Mouse (Mus musculus): ENCODE measurements around the gene Camk1. TPM values are rescaled to one million over a fixed set of nuclear protein-coding genes. Genes with fewer than 3 reads are reported as not detected.
"Not testable (repeated sequence)": the region's sequence is repeated elsewhere in the genome, so short reads cannot be mapped to it uniquely, and the experiment has no call there.

Camk1 gene
- total RNA-seq, 2 experiments from 2014 or later: 15.2 to 16.6 TPM

DNA sequence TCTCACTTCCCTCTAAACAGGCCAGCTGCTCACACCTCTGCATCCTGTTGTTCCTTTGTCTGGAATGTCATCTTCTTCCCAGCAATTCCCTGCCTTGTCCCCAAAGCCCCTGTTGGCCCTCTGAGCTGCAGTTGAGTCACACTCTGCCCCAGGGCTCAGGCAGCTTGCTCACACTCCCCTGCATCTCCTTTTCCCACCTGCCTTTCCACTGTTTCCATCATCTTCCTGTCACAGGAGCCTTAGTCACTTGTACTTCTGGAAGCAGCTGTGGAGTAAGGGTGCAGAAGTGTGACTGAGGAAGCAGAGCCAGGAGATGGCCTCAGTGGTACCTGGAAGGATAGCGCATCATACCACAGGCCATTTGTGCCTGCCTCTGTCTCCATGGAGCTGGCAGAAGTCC, 18.5 kb upstream of the Camk1 start:
- no peak for ATAC-seq (replicated peaks; ENCODE audit: poor library complexity)

DNA sequence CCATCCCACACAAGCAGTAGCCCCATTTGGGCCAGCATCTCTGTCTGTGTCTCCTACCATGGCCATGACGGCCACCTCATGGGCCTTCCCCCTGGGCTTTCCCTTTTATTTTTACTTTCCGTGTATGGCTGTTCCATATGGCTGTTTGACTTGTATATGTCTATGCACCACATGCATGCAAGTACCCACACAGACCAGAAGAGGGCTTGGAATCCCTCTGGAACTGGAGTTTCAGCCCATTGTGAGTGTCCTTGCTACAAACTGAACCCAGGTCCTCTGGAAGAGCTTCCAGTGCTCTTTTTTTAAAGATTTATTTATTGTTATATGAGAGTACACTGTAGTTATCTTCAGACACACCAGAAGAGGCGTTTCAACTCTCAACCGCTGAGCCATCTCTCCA, 17.7 kb upstream of the Camk1 start:
- no peak for ATAC-seq (replicated peaks; ENCODE audit: poor library complexity)

DNA sequence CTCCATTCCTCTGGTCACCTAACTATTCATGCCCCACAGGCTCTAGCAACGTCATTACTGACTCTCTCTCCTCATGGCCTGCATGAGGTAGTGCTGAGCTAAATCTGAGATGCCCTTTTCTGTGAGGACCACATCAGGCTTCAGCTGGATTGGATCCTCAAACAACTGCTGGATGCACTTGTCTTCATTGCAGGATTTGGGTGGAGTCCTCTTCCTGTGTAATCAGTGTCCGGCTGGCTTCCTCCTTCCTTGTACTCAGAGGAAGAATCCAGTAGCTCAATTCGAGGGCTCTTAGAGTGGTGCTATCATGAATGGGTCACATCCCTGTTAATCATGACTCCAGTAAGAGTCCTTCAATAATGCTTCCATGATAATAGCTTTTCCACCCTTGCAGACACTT, 9.9 kb upstream of the Camk1 start:
- no peak for ATAC-seq (replicated peaks; ENCODE audit: poor library complexity)

DNA sequence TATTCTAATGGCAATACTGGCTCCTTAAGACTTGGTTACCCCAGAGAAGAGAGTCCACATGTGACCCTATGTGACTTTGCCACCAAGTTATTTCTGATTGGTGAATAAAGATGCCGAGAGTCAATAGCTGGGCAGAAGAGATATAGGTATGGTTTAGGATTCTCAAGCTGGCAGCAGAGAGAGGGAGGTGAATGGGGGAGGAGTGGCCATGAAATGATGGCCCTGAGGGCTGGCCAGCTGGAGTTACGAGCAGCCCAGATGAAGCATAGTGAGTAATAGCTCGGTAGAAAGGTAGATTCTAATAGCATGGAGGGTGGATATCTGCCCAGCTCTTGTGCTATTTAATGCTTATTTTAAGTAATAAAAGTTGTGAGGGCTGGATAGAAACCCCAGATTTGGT, 9.0 kb upstream of the Camk1 start:
- no peak for ATAC-seq (replicated peaks; ENCODE audit: poor library complexity)

DNA sequence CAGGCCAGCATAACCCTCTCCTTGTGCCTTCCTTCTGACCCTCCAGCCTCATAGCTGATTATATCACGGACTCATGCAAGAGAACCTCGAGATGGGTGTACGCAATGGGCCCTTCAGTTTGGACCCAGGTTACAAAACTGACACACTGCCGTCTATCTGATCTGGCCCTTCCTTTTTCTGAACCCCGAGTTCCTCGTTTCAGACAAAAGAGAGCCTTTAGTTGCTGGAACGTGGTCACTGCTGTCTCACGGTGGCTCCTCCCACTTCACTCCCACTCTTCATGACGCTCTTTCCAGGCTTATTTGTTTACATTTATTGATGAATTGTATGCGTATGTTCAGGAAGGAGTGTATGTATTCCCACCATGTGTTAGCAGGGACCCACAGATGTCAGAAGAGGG, 7.9 kb upstream of the Camk1 start:
- peak; percentile 83 for ATAC-seq (replicated peaks; ENCODE audit: poor library complexity)

DNA sequence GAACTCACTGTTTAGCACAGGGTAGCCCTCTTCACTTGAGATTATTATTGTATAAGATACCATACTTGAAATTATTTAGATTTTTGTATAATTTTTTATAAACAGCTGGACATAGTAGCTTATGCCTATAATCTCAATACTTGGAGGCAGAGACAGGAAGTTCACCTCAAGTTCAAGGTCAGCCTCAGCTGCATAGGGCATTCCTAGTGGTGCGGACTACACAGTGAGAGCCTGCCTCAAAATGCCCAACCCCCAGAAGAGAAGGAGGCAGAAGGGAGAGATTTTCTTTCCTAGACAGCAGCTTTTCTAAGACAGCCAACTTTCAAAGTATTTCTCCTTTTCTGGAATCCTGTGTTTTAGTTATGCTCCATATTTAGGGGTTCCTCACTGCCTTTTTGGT, 7.4 kb upstream of the Camk1 start:
- ATAC-seq (replicated peaks; ENCODE audit: poor library complexity): no peak

DNA sequence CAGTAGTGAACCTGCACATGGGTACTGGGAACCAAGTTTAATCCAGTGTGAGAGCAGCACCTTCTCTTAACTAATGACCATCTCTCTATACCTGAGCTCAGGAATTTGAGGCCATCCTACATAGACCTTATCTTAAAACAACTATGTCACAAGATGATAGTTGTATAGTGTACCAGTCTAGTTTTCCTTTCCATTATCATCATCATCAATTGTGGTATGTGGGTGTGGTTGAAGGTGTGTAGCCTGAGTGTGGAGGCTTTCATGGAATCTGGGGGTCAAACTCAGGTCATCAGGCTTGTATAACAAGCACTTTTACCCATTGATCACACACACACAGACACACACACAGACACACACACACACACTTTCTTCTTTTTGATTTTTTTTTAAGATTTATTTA, 6.8 kb upstream of the Camk1 start:
- no peak for ATAC-seq (replicated peaks; ENCODE audit: poor library complexity)

DNA sequence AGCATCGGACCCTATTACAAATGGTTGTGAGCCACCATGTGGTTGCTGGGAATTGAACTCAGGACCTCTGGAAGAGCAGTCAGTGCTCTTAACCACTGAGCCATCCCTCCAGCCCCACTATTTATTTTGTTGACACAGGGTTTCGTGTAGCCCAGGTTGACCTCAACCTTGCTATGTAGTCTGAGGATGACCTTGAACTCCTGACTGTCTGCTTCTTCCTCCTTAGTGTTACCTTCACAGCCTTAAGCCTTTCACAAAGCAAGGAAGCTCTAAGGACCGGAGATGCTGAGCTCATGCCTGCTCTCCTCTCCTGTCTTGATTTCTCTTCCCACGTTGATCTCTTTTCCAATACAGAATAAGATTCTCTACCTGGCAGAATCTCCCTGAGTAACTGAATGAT, 3.1 kb upstream of the Camk1 start:
- ATAC-seq (replicated peaks; ENCODE audit: poor library complexity): no peak

DNA sequence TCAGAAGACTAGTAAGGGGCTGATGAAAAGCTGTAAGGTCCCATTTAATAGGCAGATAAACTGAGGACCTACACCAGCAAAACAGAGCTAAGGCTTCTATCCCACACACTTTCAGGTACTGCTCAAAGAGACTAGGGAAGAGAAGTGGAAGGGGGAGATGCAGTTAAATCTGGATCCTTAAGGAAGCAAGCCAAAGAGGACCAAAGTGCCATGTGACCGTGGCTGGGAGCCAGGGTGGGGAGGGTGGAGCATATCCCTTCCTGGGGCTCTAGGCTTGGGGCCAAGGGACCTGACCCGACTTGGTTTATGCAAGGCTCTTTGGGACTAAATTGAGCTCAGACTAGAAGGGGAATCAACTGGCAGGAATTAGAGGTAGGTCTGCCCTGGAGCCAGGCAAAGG, 537 bp upstream of the Camk1 start:
- ATAC-seq (replicated peaks; ENCODE audit: poor library complexity): no peak

DNA sequence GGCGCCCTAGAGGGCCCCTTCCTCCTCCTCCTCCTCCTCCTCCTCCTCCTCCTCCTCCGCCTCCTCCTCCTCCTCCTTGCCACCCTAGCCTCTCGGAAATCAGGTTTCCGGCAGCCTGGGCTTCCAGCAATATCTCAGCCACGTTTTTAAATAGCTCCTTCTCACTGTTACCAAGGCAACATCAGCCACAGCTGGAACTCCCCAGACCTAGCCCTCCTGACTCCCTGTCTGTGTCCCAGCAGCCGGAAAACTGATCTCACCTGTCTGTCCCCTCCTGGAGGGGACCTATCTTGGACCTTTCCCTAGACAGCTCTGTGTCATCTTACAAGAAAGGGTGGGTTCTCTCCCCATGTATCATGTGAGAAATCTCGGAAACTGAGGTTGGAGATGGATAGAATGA, 1.5 kb downstream of the Camk1 start:
- ATAC-seq (replicated peaks; ENCODE audit: poor library complexity): no peak

DNA sequence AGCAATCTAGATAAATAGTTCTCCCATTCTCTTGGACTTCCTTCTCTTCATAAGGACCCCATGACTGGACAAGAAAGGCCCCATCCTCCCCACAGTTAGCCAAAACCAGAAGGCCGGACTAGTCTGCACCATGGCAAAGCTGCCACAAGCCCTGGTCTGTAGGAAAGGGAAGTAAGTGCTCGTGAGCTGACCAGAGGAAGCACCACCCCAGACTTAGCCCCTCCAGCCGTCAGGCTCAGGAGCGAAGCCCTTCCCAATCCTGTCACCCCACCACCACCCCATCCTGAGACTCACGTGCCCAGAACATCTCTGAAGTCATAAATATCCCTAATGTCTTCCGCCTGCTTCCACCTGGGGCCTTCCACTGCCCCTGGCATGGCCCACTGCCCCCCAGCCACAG, 2.2 kb downstream of the Camk1 start:
- ATAC-seq (replicated peaks; ENCODE audit: poor library complexity): peak; percentile 59

DNA sequence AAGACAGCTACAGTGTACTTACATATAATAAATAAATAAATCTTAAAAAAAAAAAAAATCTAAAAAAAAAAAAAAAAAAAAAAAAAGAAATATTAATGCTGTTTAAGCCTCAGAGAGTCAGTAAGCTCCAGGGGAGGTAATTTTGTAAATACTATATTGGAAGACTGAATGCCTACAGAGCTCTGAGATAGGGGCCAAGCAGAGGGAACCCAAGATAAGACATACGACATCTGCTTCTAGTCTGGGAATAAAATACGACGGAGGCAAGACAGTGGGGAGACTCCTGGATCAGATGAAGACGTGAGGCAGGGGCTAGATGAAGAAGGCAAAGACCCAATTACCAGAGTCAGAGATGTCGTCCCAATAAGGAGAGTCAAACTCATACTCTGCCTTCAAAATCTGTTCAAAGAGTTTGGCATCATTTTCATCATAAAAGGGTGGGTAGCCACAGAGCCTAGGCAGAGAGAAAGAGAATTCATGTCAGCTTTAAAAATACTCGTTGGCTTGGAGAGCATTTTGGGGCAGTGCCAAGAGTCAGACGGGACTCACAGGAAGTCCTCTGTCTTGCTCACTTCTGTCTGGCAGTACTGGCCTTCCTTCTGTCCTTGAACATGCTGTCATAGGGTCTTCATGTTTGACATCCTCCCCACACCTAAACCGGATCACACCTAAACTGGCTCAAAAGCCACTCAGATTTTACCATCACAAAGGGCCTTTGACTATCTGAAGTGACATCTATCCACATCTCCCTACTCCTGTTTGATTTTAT, 6.7 kb downstream of the Camk1 start:
- ATAC-seq (replicated peaks; ENCODE audit: poor library complexity): no peak

DNA sequence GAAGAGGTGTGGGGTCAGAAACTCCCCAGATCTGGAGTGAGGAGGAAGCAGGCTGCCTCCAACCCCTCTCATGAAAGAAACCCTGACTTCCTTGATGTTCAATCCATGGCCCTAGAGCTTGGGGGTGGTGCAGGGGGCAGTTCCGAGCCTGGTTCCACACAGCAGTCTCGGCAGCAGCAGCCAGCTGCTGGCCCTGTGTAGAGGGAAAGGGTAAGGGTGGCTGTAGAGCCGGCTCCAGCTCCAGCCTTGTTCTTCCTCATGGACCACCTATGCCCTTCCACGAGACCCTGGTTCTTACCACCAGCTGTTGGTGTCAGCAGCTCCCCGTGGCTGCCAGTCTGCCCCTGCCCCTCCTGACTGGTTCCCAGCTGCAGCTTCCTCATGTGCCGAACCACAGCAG, 9.6 kb downstream of the Camk1 start:
- ATAC-seq (replicated peaks; ENCODE audit: poor library complexity): no peak

DNA sequence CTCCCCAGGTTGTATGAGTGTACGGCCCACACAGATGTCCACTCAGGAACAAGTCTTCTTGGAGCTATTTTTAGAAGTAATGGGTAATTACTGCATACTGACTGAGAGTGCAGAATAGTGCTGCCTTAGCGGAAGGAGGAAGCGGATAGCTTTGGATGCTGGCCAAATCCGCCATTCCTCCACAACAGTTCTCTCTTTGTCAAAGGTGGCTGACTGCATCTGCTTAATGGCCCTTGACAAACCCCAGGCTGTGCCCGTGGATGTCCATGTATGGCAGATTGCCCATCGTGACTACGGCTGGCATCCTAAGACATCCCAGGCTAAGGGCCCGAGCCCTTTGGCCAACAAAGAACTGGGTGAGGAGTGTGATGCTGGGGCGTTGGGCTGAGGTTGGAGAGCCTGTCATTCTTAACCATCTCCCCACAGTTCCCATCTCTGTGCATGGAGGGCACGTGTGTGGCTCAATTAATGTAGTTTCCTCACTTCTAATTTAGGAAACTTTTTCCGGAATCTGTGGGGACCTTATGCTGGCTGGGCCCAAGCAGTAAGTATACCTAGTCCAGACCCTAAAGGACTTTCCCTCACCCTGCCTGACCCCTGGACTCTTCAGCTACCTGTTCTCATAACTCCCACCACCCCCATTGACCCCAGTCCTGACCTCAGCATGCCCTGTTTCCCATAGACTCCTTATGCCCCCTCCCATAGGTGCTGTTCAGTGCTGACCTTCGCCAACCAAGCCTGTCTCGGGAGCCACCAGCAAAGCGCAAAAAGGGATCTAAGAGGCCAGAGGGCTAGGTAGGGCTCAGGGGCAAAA, 10.4 kb downstream of the Camk1 start:
- no peak for ATAC-seq (replicated peaks; ENCODE audit: poor library complexity)

DNA sequence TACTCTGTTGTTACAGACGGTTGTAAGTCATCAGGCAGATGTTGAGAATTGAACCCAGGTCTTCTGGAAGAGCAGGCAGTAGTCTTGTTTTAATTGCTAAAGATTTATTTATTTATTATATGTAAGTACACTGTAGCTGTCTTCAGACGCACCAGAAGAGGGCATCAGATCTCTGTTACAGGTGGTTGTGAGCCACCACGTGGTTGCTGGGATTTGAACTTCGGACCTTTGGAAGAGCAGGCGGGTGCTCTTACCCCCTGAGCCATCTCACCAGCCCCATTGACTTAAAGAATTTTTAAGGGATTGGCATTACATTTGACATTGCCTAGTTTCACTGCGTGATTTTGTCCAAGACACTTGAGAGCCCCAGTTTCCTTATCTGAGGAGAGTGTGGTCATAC, 11.1 kb downstream of the Camk1 start:
- not testable (repeated sequence) for ATAC-seq (replicated peaks; ENCODE audit: poor library complexity)

DNA sequence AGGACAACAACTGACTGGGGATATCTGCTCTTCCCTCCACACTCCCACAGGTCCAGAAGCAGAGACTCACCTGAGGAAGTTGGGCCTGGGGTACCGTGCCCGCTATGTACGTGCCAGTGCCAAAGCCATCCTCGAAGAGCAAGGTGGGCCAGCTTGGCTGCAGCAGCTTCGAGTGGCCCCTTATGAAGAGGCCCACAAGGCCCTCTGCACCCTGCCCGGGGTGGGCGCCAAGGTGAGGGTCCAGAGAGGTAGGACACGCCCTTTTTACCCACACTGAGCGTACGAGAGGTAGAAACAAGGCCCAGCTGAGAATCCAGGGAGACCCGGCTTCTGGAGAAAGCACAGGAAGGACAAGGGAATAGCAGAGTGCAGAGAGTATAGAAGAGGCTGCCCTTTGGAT, 12.1 kb downstream of the Camk1 start:
- no peak for ATAC-seq (replicated peaks; ENCODE audit: poor library complexity)

DNA sequence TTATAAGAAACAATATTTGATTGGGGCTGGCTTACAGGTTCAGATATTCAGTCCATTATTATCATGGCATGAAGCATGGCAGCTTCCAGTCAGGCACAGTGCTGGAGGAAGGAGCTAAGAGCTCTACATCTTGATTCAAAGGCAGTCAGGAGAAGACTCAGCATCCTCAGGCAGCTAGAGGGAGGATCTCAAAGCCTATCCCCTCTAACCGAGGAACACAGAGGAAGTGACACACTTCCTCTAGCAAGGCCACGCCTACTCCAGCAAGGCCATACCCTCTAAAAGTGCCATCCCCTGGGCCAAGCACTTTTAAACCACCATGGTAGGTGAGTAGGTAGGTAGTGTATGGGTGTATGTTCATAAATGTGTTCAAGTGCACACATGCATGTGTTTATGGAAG, 13.2 kb downstream of the Camk1 start:
- ATAC-seq (replicated peaks; ENCODE audit: poor library complexity): peak; percentile 54

DNA sequence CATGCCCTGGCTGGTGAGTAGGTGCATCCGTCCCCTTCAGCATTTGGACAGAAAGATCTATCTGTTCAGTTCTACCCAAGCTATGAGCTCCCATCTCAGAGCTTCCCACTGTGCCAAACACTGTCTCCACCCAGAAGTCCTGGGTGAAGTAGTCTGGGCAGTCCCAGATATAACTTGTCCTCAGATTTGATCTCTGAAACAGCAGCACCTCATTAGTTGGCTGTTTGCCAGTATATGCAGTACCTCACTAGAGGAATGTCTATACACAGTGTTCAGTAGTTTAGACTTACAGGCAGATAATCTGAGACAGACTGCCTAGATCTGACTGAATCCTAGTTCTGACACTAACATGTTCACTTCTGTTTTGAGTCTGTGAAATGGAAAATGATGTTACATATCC, 14.4 kb downstream of the Camk1 start:
- no peak for ATAC-seq (replicated peaks; ENCODE audit: poor library complexity)

DNA sequence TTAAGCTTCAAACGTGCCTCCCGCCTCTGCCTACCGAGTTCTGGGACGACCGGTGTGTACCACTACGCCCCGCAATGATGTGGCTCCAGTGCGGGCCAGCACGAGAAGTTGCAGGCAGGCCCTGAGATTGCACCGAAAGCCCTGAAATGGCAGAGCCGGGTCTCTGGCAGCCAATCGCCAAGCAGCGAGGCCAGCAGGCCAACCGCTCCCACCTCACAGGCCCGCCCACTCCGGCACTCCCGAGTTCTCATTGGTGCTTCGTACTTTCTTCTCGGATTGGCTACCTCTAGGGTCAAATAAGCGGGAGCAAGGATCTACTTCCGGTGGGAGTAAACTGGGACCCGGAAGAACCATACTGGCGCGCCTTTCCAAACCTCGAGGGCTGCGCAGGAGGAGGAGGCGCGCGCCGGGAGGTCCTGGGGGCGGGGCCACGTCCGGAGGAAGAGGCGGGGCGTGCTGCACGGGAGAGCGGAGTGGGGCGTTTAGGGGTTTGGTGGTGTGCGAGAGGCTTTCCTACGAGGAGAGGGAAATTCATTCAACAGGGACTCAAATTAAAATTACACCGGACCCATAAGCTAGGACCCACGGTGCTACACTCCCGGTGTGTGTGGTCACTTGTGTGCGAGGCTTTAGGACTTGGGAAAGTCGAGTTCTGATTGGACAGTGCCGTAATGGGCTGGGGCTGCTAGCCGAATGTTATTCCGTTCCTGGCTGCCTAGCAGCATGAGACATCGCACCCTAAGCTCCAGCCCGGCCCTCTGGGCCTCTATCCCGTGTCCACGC, 17.1 kb downstream of the Camk1 start, which contains the start of gene Ogg1:
Gene Ogg1, plus strand, starts transcription at position 440 of the 783 bp plus-strand sequence.
- peak; percentile 89 for ATAC-seq (replicated peaks; ENCODE audit: poor library complexity)

DNA sequence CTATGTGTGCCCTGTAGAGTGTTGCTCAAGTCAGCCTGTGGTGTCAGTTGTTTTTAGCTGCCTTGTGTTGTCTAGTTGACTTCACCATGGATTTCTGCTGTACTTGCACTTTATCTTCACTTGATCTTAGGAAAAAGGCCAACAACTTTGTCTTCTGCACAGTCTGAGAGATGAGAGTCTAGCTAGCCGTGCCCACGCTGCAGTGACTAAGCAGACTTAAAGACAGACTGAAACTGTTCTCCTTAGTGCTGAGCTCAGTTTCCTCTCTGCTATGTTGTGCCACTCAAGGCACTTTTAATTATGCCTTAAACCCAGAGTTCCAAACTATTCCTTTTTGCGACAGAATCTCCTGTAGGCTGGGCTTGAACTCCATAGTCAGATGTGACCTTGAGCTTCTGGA, 27.8 kb downstream of the Camk1 start:
- no peak for ATAC-seq (replicated peaks; ENCODE audit: poor library complexity)

DNA sequence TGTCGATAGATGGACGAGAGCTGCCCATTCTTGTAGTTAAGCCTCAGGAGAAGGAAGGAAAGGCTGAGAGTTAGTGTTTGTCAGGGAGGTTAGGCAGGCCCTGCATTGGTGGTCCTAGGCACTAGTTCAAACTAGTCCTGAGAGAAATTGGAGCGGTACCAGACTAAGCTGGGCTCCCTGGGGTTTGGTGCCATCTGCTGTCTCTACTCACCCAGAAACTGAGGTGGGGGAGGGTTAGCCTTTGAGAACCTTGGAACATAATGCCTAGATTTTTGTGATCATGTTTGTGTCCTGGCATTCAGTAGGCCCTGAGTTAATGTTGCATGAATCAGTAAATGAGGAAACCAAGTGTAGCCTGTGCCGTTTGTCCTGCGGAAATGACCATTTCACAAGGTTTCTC, 35.6 kb downstream of the Camk1 start:
- ATAC-seq (replicated peaks; ENCODE audit: poor library complexity): peak; percentile 6; the same call in 1 of the 2 replicates
